Mouse (Mus musculus) ES-Bruce4 (cell line): Measurements from ENCODE around the gene Sbk3.

Experiments used
- CTCF ChIP-seq: IDR thresholded peaks from one replicate; pipeline ENCODE4 v1.8.1; 2011; ENCODE audit warnings: low read depth, low read length
- POLR2A ChIP-seq: IDR thresholded peaks from one replicate; pipeline ENCODE4 v1.8.1; 2011; ENCODE audit warnings: low read length; ENCODE audit not compliant: insufficient read depth

GRCm38 (mm10) chr7:4995268-4996002 is 24.5 kb upstream of the Sbk3 start:
- no peak for TF ChIP-seq POLR2A
- no peak for TF ChIP-seq CTCF
